In genomic region chr8:64619661-64620060, GRCm38 (mm10) we compare ENCODE assay signal across 20 mouse cellular contexts.
DNase-seq lines count a peak whose midpoint lies in the region; ATAC-seq and TF ChIP-seq lines count a peak whose summit lies in the region.
"Had no signal": no experiment of that assay in that cellular context is flagged by ENCODE, and none has a peak within 500 bp of the region (broad histone marks: within the 10 kb centered on the region; RNA-seq: fewer than 3 reads in every experiment).

No protein-coding gene starts in this region.

- no peak for TF ChIP-seq EP300 in heart, postnatal 0 days (IDR thresholded peaks at IDR 0.05; ENCODE audit: low read depth)

- DNase-seq in heart, embryonic 10.5 days (ENCODE audit: low spot score), result no peak
- no peak for DNase-seq in heart, postnatal 0 days (ENCODE audit: low spot score)
- DNase-seq in layer of hippocampus, adult 2 months (ENCODE audit: low spot score in 2 of 2), result no peak
- no peak for DNase-seq in layer of hippocampus, adult 9-10 months (ENCODE audit: low spot score)
- DNase-seq: adrenal gland, postnatal 14 days; cerebellum, adult 11 months; cerebellum, postnatal 25 days; forebrain, postnatal 0 days; gastrocnemius, adult 2 months; gastrocnemius, postnatal 14 days; heart, postnatal 14 days; kidney, adult 18-20 months had no signal

- no peaks in the 10 kb centered on the region for H3K27me3 ChIP-seq in heart, embryonic 13.5 days (replicated peaks)
- no peaks in the 10 kb centered on the region for H3K27me3 ChIP-seq in heart, embryonic 10.5 days (ENCODE audit: insufficient read depth, poor library complexity, severe bottlenecking)
- H3K27me3 ChIP-seq in heart, postnatal 0 days (ENCODE audit: control insufficient read depth, insufficient read depth, low read length), result no peaks in the 10 kb centered on the region
- no peaks in the 10 kb centered on the region for H3K27me3 ChIP-seq in heart, embryonic 11.5 days (ENCODE audit: control insufficient read depth, insufficient read depth, low read length)
- H3K27me3 ChIP-seq: embryonic facial prominence, embryonic 12.5 days; embryonic facial prominence, embryonic 15.5 days; hindbrain, embryonic 12.5 days; hindbrain, embryonic 15.5 days had no signal

- no peak overlapping the region for H3K4me3 ChIP-seq in heart, embryonic 13.5 days
- H3K4me3 ChIP-seq in heart, embryonic 10.5 days, result no peak overlapping the region
- H3K4me3 ChIP-seq in heart, postnatal 0 days (ENCODE audit: low read depth, low read length), result no peak overlapping the region
- no peak overlapping the region for H3K4me3 ChIP-seq in heart, embryonic 11.5 days (ENCODE audit: low read depth, low read length)
- no peak overlapping the region for H3K4me3 ChIP-seq in layer of hippocampus, adult 2 months
- H3K4me3 ChIP-seq: embryonic facial prominence, embryonic 12.5 days; embryonic facial prominence, embryonic 15.5 days; gastrocnemius, adult 2 months; hindbrain, embryonic 12.5 days; hindbrain, embryonic 15.5 days had no signal

- WGBS in heart, embryonic 13.5 days, result 84% methylated on average over 8 of the region's 8 CpGs
- 78% methylated on average over 8 of the region's 8 CpGs for WGBS in heart, embryonic 10.5 days
- 89% methylated on average over 8 of the region's 8 CpGs for WGBS in heart, postnatal 0 days
- WGBS in heart, embryonic 11.5 days (ENCODE audit: insufficient replicate concordance), result 80% methylated on average over 8 of the region's 8 CpGs

- H3K36me3 ChIP-seq in heart, embryonic 13.5 days, result peaks cover 25% of the 10 kb centered on the region
- H3K36me3 ChIP-seq in heart, embryonic 10.5 days, result 0 out of 2 replicates have a peak, but pooled peaks cover 3% of the 10 kb centered on the region
- peaks cover 13% of the 10 kb centered on the region for H3K36me3 ChIP-seq in heart, postnatal 0 days (replicated peaks; ENCODE audit: control insufficient read depth, insufficient read depth, low read length)
- H3K36me3 ChIP-seq in heart, embryonic 11.5 days (ENCODE audit: control insufficient read depth, insufficient read depth, low read length), result no peaks in the 10 kb centered on the region
- H3K36me3 ChIP-seq: embryonic facial prominence, embryonic 15.5 days had no signal

- no peak for TF ChIP-seq CTCF in heart, postnatal 0 days (IDR thresholded peaks at IDR 0.05; ENCODE audit: low read depth)
- no peak for TF ChIP-seq CTCF in layer of hippocampus, adult 2 months (conservative IDR thresholded peaks at IDR 0.05)

- no peaks in the 10 kb centered on the region for H3K9me3 ChIP-seq in heart, embryonic 13.5 days
- no peaks in the 10 kb centered on the region for H3K9me3 ChIP-seq in heart, embryonic 10.5 days
- 0 out of 2 replicates have a peak, but pooled peaks cover 3% of the 10 kb centered on the region for H3K9me3 ChIP-seq in heart, postnatal 0 days (replicated peaks; ENCODE audit: control insufficient read depth, low read length)
- no peaks in the 10 kb centered on the region for H3K9me3 ChIP-seq in heart, embryonic 11.5 days (replicated peaks; ENCODE audit: control insufficient read depth, low read length)
- H3K9me3 ChIP-seq: embryonic facial prominence, embryonic 12.5 days; embryonic facial prominence, embryonic 15.5 days; hindbrain, embryonic 12.5 days; hindbrain, embryonic 15.5 days had no signal

- no peak overlapping the region for H3K4me2 ChIP-seq in heart, embryonic 13.5 days
- no peak overlapping the region for H3K4me2 ChIP-seq in heart, postnatal 0 days (ENCODE audit: low read depth, low read length)
- H3K4me2 ChIP-seq in heart, embryonic 11.5 days, result no peak overlapping the region
- H3K4me2 ChIP-seq: embryonic facial prominence, embryonic 12.5 days; embryonic facial prominence, embryonic 15.5 days; hindbrain, embryonic 12.5 days; hindbrain, embryonic 15.5 days had no signal

- ATAC-seq in heart, embryonic 13.5 days (ENCODE audit: extremely low read depth, insufficient number of reproducible peaks, low FRiP score, low TSS enrichment), result no peak
- no peak for ATAC-seq in heart, postnatal 0 days (ENCODE audit: insufficient read depth, low read depth)
- no peak for ATAC-seq in heart, embryonic 11.5 days (replicated peaks; ENCODE audit: insufficient number of reproducible peaks, low FRiP score, low TSS enrichment)
- ATAC-seq: CD4-positive, CD25-positive, alpha-beta regulatory T cell, adult 4 months; forebrain, embryonic 14.5 days; forebrain, postnatal 0 days had no signal

- no peak overlapping the region for H3K9ac ChIP-seq in heart, embryonic 13.5 days
- H3K9ac ChIP-seq in heart, postnatal 0 days (replicated peaks; ENCODE audit: low read depth, low read length), result no peak overlapping the region
- no peak overlapping the region for H3K9ac ChIP-seq in heart, embryonic 11.5 days (ENCODE audit: low read depth, low read length)
- H3K9ac ChIP-seq: embryonic facial prominence, embryonic 12.5 days; embryonic facial prominence, embryonic 15.5 days; forebrain, postnatal 0 days; hindbrain, embryonic 12.5 days; hindbrain, embryonic 15.5 days had no signal

- H3K4me1 ChIP-seq in heart, embryonic 13.5 days, result peaks cover 33% of the 10 kb centered on the region
- H3K4me1 ChIP-seq in heart, embryonic 10.5 days, result peaks cover 16% of the 10 kb centered on the region; the same call in 1 of the 2 replicates
- peaks cover 12% of the 10 kb centered on the region for H3K4me1 ChIP-seq in heart, postnatal 0 days (ENCODE audit: control insufficient read depth, insufficient read depth)
- peaks cover 3% of the 10 kb centered on the region; the same call in 1 of the 2 replicates for H3K4me1 ChIP-seq in heart, embryonic 11.5 days (ENCODE audit: control insufficient read depth, insufficient read depth, low read length)
- H3K4me1 ChIP-seq: embryonic facial prominence, embryonic 12.5 days; embryonic facial prominence, embryonic 15.5 days had no signal

- peak overlapping the region; percentile 70 for H3K27ac ChIP-seq in heart, embryonic 13.5 days (replicated peaks)
- no peak overlapping the region for H3K27ac ChIP-seq in heart, embryonic 10.5 days
- peak overlapping the region; percentile 56; the same call in 1 of the 2 replicates for H3K27ac ChIP-seq in heart, postnatal 0 days (ENCODE audit: low read depth)
- no peak overlapping the region for H3K27ac ChIP-seq in heart, embryonic 11.5 days (ENCODE audit: low read depth, low read length)
- peak overlapping the region; percentile 78 for H3K27ac ChIP-seq in layer of hippocampus, adult 2 months
- H3K27ac ChIP-seq: embryonic facial prominence, embryonic 12.5 days; embryonic facial prominence, embryonic 15.5 days; hindbrain, embryonic 12.5 days; hindbrain, embryonic 15.5 days had no signal

Comparison
In these comparisons a context has a peak if more than half of its experiments do, and no peak if none do; other contexts are left out.
1. H3K27ac ChIP-seq: peak in heart, embryonic 13.5 days (single experiment), heart, postnatal 0 days (single experiment) and layer of hippocampus, adult 2 months (single experiment); none in heart, embryonic 10.5 days (single experiment) and heart, embryonic 11.5 days (single experiment).